Mouse (Mus musculus) cerebellum, postnatal 36 days (tissue): ENCODE measurements around the gene Zmiz1.

Source experiments
- DNase-seq, 2 experiments: peaks; one replicate each; pipeline ENCODE4 v3.0.0; 2021 to 2022; ENCODE audit warnings: mixed read lengths in 2 of 2

Gene Zmiz1

DNA sequence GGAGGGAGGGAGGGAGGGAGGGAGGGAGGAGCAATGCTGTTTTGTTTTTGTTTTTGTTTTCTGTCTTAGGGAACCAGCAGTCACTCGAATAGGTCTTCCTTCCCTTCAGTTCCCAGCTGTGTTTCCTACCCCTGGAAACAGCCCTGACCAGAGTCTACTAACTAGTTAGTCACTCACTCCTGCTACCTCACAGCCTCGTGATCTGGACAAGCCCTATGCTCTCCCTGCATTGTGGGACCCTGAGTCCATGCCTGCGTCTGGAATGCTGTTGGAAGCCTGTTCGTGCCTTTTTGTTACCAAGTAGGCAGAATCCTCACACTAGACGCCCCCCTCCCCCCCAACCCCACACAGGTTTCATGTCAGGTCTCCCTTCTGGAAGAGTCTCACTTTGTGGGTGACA, 15.0 kb downstream of the Zmiz1 start:
- no peak for DNase-seq

DNA sequence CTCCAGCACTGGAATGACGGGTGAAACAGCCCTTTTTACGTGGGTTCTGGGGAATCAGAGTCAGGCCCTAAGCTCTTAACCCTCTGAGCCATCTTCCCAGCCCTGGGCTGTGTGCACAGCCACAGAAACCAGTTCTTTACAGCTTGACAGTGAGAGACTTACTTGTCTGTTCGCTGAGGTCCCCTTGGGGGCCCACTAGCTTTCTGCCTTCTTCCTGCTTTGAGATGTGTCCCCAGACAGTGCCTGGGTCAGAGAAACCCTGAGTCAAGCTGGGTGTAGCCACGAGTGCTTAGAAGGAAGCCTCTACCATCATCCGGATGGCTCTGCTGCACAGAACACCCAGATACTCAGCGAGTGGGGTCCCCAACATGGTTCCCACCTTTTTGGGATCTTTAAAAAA, 15.7 kb downstream of the Zmiz1 start:
- DNase-seq: no peak

DNA sequence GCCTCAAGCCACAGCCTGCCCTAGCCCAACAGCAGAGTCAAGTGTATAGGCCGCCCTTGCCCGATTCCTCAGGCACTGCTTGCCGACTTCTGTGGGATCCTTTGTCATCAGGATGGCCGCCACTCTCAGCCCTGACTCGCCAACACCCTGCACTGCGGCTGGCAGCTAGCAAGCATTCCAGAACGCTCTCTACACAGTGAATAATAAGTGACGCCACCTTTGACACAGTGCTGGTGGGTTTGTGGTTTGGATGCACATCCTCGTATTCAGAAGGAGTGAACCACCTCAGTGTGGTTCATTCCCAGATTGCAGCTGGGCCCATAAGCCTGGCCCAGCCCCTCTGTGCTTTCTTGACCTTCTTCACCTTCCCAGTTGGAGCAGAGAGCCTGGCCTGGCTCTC, 17.1 kb downstream of the Zmiz1 start:
- no peak for DNase-seq

DNA sequence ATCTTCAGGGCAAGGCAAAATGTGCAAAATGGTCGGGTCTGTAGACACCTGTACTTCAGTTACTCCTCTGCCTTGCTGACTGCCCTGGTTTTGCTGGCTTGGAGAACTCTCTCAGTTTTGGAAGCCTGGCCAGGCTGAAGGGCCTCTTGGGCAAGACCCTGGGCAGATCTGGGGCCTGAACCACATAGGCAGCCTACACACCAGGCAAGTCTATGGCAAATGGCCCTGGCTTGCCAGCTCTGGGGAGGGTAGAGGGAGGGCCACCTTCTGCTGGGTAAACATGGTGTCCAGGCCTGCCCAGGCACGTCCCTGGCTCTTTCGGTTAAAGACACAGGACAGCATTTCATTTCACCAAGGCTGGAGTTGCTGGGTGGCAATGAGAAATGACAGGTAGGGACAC, 17.5 kb downstream of the Zmiz1 start:
- peak; percentile 68 to 73 for DNase-seq

DNA sequence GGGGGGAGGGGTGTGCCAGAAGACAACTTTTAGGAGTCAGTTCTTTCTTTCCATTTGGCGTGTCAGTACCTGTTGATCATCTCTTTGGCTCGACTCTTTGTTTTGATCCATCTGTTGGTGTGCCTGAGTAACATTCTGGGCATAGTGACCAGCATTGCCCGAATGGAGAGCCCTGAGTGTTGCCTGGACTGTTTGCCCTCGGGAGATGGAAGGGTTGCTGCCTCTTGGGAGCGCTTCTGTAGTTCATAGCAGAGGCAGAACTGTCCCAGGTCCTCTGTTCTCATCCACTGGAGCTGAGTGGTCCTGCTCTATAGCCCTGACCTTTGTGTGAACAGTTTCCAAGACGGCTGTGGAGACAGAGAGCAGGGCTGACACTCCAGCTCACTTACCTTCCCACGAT, 18.3 kb downstream of the Zmiz1 start:
- no peak for DNase-seq

DNA sequence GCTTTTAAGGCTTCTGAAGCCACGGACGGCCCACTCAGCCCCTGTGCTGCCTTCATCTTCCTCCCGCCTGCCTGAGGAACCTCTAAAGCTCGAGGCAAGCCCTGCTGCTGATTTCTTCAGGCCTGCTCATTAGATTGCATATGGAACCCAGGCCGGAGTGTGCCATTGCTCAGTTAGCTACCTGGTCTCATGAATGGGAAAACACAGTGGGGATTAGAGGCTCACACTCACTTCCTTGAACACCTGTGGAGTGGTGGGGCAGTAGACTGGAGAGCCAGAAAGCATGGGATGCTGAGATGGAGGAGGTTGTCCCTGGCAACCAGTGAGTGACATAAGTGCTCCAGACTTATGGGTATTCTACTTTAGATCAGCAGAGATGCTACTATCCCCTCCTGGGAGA, 19.3 kb downstream of the Zmiz1 start:
- no peak for DNase-seq

DNA sequence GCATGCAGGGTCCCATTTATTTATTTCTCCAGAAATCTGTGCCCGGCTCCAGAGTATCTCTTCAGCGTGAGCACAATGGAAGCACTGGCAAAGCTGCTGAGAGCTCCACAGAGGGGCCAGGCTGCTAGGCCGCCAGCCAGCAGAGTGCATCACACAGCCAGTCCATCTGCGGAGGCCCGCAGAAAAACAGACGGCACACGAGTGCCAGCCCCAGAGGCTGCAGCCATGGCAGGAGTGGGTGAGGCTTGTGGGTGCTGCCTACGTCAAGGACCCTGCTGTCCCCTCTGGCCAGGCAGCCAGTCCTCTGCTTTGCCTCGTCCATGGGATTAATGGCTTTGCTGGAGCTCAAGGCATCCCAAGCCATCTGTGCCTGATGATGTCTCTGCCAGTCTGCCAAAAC, 19.8 kb downstream of the Zmiz1 start:
- DNase-seq: peak; percentile 64 to 70

DNA sequence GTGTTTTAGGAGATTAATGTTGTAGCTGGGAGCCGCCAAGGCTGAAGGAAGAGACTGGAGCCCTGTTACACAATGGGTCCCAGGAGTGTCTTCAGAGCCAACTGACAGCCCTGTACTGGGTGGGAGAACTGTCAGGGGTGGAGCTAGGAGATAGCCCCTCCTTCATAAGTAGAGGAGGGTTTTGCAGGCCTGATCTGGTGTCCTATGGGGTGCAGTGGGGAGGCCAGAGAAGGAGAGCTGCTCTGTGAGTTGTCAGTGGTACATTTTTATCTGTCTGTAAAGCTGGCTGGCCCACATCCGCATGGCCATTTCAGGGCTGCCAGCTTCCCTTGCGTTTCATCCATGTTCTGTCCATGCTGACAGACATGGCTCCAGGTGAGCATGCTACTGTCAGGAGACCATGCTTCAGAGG, 20.9 kb downstream of the Zmiz1 start:
- no peak for DNase-seq

DNA sequence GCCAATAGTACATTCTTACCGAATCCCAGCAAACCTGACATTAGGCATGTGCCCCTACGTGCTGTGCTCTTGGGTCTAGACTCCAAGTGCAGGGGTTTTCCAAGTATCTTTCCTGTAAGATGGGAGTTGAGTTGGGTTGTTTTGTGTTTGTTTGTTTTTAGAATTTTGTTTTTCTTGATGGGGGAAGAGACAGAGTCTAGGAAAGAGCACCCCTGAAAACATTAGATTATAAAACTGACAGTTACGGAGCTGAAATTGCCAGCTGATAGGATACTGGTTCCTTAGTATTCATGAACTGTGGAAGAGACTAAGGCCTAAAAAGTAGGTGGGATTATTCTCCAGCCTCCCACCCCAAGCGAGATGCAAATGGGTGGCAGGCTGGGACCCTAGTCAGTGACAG, 21.5 kb downstream of the Zmiz1 start:
- DNase-seq: no peak

DNA sequence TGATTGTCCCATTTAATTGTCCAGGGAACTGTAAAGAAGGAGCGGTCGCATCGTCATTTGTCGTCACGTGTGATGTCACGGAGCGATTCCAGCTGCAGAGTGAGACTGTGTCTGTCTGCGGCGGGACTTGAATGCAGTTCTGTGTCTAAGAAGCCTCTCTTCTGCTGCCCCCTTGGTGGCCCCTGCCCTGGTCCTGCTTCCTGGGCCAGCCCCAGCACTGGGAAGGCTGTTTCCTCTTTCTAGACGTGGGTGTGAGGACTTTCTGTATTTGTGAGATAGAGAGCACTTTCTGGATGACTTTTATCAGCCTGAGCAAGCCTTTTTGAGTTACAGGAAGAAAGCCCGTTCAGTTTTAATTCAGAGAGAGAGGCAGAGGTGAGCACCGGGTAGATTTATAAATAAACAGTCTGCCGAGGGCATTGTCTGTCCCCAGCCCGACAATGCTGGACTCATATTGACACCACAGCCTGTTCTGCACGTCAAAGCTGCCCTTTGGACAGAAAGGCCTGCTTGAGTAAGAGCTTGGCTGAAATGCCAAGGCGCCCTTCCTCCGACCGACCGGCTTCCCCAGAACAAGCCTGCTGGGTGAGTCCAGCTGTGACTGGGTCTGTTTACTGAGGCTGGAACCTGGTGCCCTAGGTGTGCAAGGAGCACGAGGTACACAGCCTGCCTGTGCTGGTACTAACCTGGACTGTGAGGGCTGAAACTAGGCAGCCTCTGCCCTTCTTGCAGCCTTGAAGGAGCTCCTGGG, 22.1 kb downstream of the Zmiz1 start:
- DNase-seq: no peak

DNA sequence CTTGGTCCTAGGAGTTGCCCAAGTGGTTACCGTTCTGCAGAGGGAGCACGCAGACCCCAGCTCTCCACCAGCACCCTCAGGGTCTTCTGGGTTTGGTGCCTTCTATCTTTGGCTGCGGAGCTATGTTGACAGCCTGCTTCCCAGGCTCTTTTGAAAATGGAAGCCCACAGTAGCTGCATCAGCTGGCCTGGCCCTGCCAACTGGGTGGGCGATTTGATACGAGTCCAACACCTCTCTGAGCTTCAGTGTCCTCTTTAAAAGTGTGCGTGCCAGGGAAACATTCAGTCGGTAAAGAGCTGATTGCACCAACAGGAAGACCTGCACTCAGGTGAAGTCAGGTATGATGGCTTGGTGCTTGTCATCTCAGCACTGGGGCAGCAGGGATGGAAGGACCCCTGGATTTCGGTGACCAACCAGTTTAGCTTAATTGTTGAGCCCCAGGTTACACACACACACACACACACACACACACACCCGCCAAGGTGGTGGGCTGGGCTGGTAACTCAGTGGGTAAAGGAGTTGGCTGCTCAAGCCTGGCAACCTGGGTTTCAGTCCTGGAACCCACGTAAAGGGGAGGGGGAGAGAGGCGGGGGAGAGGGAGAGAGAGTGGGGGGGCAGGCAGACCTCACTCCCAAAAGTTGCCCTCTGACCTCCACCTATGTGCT, 22.8 kb downstream of the Zmiz1 start:
- DNase-seq: no peak

DNA sequence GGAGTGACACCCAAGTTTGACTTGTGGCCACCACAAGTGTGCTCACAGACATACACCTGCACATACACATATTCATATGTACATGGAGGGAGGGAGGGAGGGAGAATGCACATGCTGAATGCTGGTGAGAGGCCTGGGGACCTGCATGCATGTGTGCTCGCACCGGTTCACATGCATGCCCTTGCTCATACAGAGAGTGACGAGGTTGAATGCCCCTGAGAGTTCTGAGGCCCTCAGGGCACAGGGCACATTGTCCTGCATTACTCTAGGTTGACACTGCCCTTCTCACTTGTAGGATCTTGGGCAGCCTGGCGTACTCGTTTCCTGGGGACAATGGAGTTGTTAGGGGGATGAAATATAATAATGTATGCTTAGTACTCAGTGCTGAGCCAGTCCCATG, 23.4 kb downstream of the Zmiz1 start:
- DNase-seq: no peak

DNA sequence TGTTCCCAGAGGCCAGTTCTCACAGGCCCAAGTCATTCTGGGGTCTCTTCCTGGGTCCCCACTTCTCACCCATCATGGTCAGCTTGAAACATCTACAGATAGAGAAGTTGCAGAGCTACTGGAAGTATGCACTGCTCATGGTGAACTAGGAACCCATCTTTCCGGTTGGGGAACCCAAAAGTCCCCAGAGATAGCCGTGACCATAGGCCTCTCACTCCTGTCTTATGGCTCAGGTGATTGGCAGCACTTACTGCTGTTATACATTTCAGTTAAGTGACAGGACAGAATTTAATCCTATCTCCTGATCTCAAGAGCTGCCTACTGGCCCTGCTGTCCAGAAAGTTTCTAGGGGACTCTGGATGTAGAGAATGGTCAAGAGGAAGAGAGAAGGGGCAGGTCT, 24.3 kb downstream of the Zmiz1 start:
- DNase-seq: no peak

DNA sequence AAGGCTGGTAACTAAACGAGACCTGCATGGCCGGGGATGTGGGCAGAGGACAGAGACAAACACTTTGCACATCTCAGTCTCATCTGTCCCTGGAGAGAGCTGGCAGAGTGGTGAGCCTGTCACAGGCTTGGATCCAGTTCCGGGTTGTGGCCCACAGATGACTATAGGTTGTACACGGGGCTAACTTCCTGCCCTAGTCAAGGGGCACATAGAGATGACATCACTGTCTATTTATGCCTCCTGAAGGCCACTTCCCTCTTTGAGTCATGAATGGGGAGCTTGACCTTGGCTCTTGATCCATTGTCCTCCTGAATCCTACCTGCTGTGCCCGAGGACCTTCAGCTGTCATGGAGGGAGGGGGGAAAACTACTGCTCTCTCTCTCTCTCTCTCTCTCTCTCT, 25.1 kb downstream of the Zmiz1 start:
- no peak for DNase-seq

DNA sequence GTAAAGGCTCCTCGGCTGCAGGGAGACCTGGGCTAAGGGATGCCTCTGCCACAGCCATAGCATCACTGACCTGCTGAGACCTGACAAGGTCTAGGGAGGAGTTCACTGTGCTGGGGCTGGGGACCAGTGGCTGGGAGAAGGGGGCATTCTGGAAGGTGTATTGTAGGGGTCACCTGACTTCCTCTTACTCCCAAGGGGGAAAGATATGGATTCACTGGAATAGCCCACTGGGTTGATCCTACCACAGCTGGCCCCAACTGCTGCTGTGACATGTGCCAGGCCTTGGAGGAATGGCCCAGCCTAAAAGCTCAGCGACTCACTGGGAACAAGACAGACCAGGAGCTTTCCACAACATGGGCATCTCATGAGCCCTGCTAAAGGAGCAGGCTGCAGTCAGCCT, 27.2 kb downstream of the Zmiz1 start:
- DNase-seq: no peak

DNA sequence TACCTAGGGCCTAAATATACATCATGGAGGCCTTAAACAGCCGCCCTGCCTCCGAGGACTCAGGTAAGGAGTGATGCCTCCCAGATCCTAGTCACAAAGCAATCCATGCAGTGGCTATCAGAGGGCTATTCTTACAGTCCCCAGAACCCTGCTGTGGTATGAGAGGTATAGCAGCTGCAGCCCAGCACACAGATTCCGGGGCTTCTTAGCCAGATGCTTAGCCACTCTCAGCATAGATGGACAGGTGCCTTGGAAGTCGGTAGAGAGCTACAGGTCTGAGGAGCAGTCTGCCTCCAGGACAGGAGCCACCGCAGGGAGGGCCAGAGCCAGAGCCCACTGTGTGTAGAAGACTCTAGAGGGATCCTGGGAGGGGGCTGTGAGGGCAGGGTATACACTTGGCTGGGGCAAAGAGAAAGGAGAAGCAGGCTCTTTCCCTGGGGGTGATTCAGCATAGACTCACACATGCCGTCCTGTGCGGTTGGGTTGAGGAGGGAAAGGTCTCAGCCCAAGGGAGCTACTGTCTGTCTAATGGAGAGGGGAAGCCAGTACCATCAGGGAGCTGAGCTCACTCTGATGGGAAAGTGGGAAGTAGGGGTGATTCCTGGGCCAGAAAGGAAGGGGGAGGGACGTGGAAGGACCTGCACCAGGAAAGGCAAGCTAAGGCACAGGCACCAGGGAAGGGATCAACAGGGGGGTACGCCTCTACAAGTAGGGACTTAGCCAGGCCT, 27.9 kb downstream of the Zmiz1 start:
- DNase-seq: no peak

DNA sequence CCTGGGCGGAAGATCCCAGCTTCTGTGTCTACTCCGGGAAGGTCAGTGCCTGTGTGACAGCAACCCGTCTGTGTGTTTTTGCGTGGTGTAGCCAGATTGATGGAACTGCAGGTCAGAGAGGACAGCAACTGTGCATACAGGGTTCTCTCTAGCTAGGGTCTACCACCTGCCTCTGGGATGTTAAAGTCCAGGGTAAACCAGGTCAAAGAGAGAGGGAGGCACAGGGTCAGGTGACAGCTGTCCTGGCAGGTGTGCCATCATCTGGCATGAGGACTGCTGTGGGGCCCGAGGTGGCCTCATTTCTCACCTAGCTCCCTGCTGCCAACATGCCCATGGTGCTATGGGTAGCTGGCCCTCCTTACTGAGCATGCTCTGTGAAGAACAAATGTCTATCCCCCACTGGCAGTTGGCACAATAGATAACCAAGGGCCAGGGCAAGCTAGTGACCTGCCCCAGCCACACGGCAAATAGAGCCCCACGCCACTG, 28.5 kb downstream of the Zmiz1 start:
- DNase-seq: no peak

DNA sequence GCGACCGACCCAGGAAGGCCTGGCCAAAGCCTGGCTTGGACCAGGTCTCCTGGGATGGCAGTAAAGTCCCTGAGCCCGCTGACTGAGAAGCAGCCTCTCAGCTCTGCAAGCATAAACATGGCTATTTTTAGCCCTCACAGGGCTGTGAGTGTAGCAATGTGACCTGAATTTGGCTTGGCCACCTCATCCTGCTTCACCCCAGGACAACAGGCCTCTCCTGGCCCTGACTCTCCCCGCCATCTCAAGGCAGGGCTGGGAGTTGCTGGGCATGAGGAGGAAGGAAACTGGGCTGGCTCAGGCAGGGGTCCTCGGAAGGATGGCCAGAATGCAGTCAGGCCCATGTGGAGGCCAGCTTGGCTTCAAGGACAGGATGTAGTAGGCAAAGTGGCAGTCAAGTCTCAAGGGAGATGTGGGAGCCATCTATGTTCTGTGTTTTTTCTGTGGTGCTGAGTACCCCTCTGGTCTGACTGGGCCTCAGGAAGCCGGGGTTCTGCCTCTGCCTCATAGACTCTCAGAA, 29.2 kb downstream of the Zmiz1 start:
- DNase-seq: peak; percentile 76

DNA sequence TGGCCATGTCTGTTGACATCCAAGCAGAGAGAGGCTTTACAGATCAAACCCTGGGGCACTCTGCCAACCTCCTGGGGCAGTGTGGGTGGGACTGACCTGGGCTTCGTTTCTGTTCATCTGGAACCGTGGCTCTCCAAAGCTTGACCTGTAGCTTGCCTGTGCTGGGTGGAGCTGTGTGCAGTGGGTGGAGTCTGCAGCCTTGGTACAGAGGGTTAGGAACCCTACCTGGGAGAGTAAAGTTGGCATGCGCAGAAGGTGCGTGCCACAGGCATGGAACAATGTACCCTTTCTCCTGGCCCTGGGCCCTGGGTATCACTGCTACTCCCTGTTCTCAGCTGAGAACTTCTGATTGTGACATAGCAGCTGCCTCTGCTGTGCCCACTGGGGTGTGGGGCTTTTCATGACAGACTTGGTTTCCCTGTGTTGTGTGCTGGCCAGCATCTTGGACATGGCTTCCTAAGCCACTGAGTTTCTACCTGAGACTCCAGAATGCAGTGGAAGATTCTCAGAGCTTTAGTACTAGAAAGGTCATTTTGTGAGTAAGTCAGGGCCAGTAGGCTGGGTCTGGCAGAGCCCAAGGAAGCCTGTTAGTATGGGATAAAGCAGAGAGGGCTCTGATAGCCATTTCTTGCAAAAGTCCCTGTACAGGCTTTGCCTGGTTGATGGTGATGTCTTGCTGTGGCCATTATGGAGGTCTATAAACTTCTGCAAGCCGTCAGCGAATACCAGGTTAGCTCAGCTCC, 30.5 kb downstream of the Zmiz1 start:
- DNase-seq: peak; percentile 65 to 69

DNA sequence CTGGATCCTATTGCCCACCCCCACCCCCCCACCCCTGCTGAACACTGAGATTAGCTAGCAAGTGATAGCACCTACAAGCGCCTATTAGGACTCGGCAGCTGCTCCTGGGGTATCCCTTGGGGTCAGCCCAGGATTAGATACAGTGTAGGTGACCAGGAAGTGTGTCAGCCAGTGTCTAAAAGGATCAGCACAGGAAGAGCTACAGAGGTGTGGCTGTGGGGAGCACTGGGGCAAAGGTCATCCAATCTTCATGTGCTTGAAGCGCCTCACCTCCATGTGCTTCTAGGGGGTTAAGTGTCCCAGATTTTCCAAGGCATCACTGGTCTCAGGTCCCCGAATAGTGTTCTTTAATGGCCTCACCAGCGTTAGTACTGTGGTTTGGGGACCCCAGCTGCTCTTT, 33.0 kb downstream of the Zmiz1 start:
- no peak for DNase-seq

DNA sequence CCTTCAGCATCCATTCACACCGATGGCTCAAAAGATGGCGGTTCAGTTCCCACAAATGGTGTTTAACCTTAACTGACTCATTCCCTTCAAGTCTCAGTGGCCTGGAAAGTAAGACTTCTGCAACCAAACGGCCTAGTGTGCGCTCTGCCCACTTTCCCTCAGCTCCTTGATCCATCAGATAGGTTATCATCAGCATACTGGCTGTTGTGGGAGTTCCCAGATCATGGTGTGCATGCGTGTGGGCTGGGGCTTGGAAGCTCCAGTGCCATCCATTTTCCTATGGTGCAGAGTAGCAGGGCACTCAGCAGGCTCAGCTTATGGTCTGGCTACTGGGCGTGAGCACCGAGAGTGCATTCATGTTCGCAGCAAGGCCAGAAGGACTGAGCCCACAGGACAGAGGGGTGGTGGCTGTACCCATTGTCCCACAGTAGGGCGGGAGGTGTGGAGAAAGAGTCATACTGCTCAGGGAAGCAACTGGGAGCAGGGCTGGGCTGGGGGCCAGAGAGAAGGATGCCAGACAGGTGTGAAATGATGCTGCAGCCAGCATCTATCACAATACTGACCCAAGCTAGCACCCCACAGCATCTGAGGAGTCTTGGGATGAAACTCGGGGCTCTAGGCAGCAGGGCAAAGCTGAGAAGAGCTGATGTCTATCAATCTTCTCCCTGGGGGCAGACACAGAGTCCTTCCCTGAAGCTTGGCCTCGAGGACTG, 33.7 kb downstream of the Zmiz1 start:
- no peak for DNase-seq
